Mouse (Mus musculus) adrenal gland, adult 8-10 months (tissue): ENCODE measurements around the gene Hmgn2. TPM values are rescaled to one million over a fixed set of nuclear protein-coding genes. Genes with fewer than 3 reads are reported as not detected.

Experiments
- DNase-seq: peaks from one replicate; pipeline ENCODE4 v3.0.0; 2022
- total RNA-seq, 4 experiments: library from RNA; stranded (reverse); gene quantifications; 2 replicates each; pipeline ENCODE4 v1.2.4; 2022

The Hmgn2 gene
- total RNA-seq, 4 experiments from 2014 or later = 127 to 139 (median 136) TPM

DNA sequence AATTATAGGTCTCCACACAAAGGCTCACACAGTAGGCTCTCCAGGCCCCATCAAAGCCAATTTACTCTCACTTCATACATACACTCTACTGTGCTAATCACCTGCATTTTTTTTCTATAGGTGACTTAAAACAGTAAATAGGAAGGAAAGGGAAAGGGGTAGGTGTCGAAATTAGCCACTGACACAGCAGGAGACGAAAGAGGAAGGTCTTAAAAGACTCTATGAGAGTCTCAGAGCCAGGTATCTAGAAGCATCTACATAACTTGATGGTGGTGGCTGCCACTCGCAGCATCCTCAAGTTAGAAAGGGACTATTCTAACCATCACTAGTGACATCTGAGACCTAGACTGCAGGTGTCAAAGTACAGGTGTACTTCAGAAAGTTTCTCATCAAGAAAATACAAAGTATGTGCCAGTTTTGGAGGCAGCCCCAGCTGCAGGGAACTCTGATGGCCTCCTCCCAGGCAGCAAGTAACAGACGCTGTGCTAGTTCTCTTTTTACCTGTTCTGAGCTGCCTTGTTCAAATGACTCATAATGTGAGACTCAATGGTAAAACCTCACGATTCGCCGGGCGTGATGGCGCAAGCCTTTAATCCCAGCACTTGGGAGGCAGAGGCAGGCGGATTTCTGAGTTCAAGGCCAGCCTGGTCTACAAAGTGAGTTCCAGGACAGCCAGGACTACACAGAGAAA lies 9.7 kb upstream of the Hmgn2 start:
- no peak for DNase-seq

DNA sequence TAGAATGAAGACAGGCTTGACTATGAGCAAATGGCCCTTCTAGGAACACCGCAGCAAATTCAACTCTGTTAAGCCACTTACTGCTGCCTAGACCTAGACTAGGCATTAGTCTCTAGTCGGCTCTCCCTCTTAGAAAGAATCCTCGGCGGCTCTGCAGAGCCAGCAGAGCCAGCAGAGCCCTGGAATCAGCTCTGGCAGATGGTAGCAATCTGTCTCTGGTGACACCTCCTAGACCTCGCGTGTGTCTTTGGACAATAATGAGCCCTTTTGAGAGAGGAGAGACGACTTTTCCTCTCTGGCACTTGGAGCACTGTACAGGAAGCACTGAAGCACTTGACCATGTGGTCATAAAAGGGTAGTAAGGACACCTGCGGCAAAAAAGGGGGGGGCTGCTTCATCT lies 3.3 kb upstream of the Hmgn2 start:
- no peak for DNase-seq

DNA sequence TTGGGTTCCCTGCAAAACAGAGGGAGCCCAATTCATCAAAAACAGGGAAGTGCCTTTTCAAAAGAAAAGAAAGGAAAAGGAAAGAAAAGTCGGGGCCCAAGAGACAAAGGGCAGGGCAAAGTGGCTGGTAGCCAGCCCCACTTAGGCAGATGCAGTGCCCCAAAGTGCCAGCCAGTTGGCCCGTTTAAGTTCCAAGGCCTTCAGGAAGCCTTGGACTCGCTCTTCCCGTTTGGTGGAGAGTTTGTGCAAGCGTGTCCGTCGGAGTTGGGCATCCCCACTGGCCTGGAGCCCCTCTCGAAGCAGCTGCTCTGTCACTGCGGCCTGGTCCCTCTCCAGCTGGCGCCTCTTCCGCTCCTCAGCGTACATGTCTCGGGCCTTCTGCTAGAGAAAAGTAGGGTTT lies 2.4 kb upstream of the Hmgn2 start:
- no peak for DNase-seq

GRCm38 (mm10) chr4:133970196-133970595 lies 1.7 kb upstream of the Hmgn2 start:
- DNase-seq = no peak

- no peak for DNase-seq
Observed at GRCm38 (mm10) chr4:133969114-133969770, 792 bp upstream of the Hmgn2 start.

GRCm38 (mm10) chr4:133967866-133968149 lies 642 bp downstream of the Hmgn2 start:
- peak; percentile 87 for DNase-seq

GRCm38 (mm10) chr4:133967138-133967865 lies 1.1 kb downstream of the Hmgn2 start:
- peak; percentile 97 for DNase-seq

DNA sequence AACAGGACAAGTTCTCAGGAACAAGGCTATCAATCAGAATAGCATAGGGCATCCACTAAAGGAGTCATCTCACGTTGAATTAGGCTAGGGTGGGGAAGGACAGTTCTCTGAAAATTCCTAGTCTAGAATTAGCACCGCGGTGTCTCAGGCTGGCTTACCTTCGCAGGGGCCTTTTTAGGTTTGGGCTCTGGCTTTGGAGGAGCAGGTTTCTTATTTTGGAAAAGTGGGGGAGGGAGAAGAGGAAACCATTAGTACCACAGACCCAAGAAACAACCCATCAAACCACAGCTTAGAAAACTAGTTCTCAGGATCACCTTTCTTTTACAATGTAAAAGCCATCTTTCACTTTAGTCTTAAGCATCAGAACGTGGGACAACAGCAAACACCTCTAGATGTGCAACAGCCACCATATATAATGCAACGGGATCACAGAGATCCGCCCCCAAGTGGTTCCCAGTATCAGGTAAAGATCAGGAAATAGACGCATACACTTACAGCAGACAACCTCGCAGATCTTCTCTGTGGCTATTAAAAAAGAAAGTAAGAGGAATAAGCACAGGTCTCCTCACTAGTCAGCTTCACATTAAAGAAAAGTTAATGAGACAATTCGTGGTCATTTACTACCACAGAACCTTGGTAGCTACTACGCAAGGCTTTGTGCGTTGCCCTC lies 2.0 kb downstream of the Hmgn2 start:
- DNase-seq = no peak

DNA sequence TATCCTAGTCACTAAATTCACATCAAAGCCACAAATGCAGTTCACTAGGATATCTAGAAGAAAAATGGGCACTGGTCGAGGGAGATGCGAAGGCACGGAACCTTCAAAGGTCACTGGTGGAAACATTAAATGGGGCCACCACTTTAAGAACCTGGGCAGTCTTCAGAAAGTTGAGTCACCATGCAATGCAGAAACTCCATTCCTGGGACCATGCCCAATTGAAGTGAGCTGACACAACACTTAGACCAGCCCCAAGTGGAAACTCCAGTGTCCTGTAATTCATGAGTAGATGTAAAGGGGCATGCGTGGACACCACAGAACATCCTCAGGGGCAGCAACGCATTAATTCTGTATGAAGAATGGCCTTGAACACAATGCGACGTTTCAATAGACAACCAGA lies 5.9 kb downstream of the Hmgn2 start:
- DNase-seq = no peak

DNA sequence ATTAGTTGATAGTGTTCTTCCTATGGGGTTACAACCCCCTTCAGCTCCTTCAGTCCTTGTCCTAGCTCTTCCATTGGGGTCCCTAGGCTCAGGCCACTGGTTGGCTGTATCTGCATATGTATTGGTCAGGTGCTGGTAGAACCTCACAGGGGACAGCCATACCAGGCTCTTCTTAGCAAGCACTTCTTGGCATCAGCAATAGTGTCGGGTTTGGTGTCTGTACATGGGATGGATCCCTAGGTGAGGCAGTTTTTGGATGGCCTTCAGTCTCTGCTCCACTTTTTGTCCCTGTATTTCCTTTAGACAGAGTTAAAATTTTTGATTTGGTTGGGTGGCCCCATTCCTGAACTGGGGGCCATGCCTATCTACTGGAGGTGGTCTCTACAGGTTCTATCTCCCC lies 9.6 kb downstream of the Hmgn2 start:
- no peak for DNase-seq

GRCm38 (mm10) chr4:133956358-133956757 lies 12.1 kb downstream of the Hmgn2 start:
- DNase-seq = no peak

GRCm38 (mm10) chr4:133946736-133947135 lies 21.7 kb downstream of the Hmgn2 start:
- no peak for DNase-seq

GRCm38 (mm10) chr4:133943791-133944190 lies 24.7 kb downstream of the Hmgn2 start:
- no peak for DNase-seq

DNA sequence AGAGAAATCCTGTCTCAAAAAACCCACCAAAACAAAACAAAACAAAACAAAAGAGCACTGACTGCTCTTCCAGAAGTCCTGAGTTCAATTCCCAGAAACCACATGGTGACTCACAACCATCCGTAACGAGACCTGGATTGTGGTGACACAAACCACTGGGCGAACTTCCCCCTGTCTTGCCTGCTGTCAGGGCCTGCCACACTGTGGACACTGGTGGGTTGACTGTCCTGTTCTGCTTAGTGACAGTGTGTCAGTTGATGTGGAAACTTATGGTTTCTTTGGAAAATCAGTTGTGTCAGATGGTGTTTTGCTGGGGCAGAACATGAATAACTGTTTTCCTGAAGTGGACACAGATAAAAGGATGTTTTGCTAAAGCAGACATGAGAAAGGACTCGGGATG lies 25.8 kb downstream of the Hmgn2 start:
- no peak for DNase-seq

DNA sequence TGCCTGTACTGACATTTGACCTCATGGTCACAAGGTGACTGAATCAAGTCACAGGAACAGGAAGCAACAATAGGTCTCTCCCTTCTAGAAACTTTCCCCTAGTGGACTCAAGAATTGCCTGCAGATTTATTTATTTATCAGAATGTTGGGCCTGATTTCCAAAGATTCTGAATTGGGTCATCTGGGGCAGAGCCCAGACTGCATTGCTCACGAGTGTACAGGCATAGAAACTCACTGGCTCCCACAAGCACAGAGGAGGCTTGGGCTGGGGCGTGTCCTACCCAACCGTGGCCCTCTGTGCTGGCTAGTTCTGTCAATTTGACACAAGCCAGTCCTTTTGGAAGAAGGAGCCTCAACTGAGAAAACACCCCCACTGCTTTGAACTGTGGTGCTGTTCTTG lies 26.9 kb downstream of the Hmgn2 start:
- peak; percentile 36 for DNase-seq

DNA sequence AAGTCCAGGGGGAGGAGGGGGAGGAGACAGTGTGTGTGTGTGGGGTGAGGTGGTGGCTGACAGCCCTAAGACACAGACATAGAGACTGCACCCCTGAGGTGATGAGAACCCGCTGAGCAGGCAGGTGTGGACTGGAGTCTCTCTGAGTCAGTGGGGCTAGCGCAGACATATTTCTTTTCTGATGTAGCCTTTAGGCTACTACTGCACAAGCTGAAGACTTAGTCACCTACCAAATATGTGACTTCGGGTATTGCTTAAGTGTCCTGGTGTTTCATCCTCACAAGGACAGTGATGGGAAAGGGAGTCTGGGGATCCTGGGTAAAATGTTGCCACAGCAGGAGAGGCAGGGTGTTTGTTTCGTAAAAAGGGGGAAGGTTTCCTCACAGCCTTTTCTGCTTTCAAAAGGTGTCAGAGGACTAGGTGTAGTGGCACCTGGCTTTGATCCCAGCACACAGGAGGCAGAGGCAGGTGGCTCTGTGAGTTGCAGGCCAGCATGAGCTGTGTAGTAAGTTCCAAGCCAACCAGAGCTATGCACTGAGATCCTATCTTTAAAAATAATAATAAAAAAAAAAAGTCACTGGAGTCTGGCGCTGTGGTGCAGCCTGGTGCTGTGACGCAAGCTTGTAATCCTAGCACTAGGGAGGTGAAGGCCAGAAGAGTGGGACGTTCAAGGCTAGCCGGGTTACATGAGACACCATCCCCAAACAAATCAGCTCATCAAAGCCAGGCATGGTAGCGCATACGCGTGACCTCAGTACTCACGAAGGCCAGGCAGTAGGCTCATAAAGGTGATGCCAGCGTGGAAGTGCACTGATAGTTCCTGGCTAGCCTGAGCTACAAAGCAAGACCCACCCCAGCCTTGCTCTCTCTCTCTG lies 27.8 kb downstream of the Hmgn2 start:
- DNase-seq = peak; percentile 66

DNA sequence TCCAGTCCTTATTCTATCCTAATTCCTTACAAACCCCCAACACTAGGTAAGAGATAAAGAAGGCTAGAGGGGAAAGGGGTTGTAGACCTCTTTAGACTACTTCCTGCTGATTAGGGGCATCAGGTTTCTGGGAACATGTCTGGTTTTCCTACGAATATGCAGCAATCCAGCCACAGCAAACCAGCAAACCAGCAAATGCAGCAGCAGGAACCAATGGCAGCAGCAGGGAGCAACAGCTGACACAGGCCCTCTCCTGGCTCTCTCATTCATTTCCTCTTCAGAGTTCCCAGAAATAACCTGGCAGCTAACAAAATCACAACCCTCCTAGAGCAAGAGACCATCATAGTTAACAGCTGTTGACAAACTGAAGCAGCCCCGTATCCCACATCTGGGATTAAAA lies 30.4 kb downstream of the Hmgn2 start:
- DNase-seq = no peak

- DNase-seq = no peak
Observed at GRCm38 (mm10) chr4:133931785-133932184, 36.7 kb downstream of the Hmgn2 start.

DNA sequence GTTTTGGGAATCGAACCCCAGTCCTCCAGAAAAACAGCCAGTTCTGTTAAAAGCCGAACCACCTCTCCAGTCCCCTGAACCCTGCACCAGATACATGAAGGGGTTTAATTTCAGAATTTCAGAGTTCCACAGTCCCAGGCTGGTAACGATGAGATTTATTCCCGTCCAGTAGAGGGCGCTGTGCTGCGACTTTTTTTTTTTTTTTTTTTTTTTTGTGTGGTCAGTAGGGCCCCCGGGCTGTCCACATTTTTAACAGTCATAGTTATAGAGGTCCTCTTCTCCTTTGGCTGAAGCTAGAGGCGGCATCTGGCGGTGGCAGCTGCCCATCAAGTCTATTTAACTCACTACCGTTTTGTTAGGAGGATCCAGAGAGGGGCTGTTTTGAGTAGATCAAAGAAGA lies 37.1 kb downstream of the Hmgn2 start:
- DNase-seq = no peak

DNA sequence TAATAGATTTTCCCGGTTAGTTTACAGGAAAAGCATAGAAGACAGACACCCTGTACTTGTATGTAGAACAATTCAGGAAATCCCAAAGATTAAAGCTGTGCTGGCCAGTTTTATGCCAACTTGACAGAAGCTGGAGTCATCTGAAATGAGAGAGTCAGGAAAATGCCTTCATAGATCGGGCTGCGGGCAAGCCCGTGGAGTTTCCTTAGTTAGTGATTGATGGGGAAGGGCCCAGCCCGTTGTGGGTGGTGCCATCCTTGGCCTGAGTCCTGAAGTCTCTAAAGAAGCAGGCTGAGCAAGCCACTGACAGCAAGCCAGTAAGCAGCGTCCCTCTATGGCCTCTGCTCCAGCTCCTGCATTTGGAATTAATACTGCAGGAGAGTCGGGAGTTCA lies 39.2 kb downstream of the Hmgn2 start:
- no peak for DNase-seq

- DNase-seq = no peak
Observed at GRCm38 (mm10) chr4:133928576-133929277, 39.7 kb downstream of the Hmgn2 start.

- no peak for DNase-seq
Observed at GRCm38 (mm10) chr4:133925204-133925603, 43.2 kb downstream of the Hmgn2 start.
